13 mouse cellular contexts compared by ENCODE assay signal in the genomic region with DNA sequence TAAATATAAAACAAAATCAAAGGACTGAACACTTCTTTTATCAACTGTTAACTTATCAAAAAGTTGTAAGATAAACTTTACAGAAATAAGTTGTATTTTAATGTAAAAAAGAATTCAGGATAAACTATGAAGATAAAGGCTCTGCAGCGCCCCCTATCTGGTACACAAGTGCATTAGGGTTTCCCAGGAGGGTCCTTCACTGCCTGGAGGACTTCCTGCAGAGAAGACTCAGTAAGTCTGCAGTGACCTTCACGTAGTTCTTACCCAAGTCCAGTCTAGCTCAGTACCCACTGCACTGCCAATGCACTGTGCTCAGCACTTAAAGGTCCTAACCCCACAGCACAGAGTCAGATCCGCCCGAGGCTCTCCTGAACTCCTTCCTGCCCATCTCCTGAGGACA. TPM values are rescaled to one million over a fixed set of nuclear protein-coding genes. Genes with fewer than 3 reads are reported as not detected.
DNase-seq lines count a peak whose midpoint lies in the region; ATAC-seq and TF ChIP-seq lines count a peak whose summit lies in the region.
"Had no signal": no experiment of that assay in that cellular context is flagged by ENCODE, and none has a peak within 500 bp of the region (broad histone marks: within the 10 kb centered on the region; RNA-seq: fewer than 3 reads in every experiment).

No protein-coding gene starts in this region.

- 0 out of 2 replicates have a peak, but pooled peaks have one; percentile 15 for ATAC-seq in liver, embryonic 13.5 days (ENCODE audit: low read depth)
- ATAC-seq in liver, embryonic 12.5 days, result no peak
- ATAC-seq in erythroblast, adult 5-6 weeks (replicated peaks; ENCODE audit: low FRiP score, poor library complexity, severe bottlenecking), result no peak

- dilution Hi-C loops in CH12.LX (cut with MboI; ENCODE audit: extremely low pct_ligation_motif_present, extremely low pct_unique_long_range_greater_than_20kb, low sequenced_read_pairs), result no loop called here

- H3K36me3 ChIP-seq in liver, embryonic 13.5 days, result peaks cover 73% of the 10 kb centered on the region
- peaks cover 82% of the 10 kb centered on the region for H3K36me3 ChIP-seq in liver, embryonic 12.5 days
- H3K36me3 ChIP-seq in CH12.LX (replicated peaks in 1 of 2; ENCODE audit: control insufficient read depth in 1 of 2, insufficient read depth in 1 of 2, low read length in 1 of 2), result peaks cover 49 to 83% of the 10 kb centered on the region in 2 experiments

- no peak for DNase-seq in gastrocnemius, adult 2 months
- no peak for DNase-seq in gastrocnemius, adult 18-20 months (ENCODE audit: low spot score)
- DNase-seq in liver, embryonic 13.5 days, result no peak
- DNase-seq in CH12.LX (ENCODE audit: extremely low read depth), result peak; percentile 24
- no peak for DNase-seq in brain, embryonic 14.5 days (ENCODE audit: low read depth)
- DNase-seq in right cerebral cortex, postnatal 14 days, result no peak
- DNase-seq: midbrain, embryonic 14.5 days had no signal

- in situ Hi-C loops in CH12.LX (cut with MboI; ENCODE audit: low pct_ligation_motif_present, low pct_unique_long_range_greater_than_20kb, low sequenced_read_pairs), result no loop called here

- WGBS in liver, embryonic 13.5 days (ENCODE audit: insufficient replicate concordance), result 68% methylated on average over 4 of the region's 4 CpGs
- WGBS in liver, embryonic 12.5 days (ENCODE audit: insufficient replicate concordance), result 62% methylated on average over 4 of the region's 4 CpGs

- TF ChIP-seq POLR2A in CH12.LX (IDR thresholded peaks at IDR 0.05; ENCODE audit: low read depth, low read length), result no peak
- no peak for TF ChIP-seq POLR2A in brain, embryonic 14.5 days (IDR thresholded peaks at IDR 0.05; ENCODE audit: borderline replicate concordance, extremely low read depth, insufficient read depth, insufficient read length, poor library complexity, severe bottlenecking)

- no peaks in the 10 kb centered on the region for H3K79me2 ChIP-seq in CH12.LX (replicated peaks; ENCODE audit: control insufficient read depth, extremely low read depth, insufficient read depth, poor library complexity, severe bottlenecking)

- peak; percentile 12 for TF ChIP-seq RAD21 in CH12.LX (IDR thresholded peaks at IDR 0.05; ENCODE audit: low read depth, low read length)

- H3K9me3 ChIP-seq in liver, embryonic 13.5 days (replicated peaks), result no peaks in the 10 kb centered on the region
- H3K9me3 ChIP-seq in liver, embryonic 12.5 days (replicated peaks), result no peaks in the 10 kb centered on the region
- no peaks in the 10 kb centered on the region for H3K9me3 ChIP-seq in CH12.LX (replicated peaks; ENCODE audit: low read length)
- H3K9me3 ChIP-seq: embryonic facial prominence, embryonic 12.5 days; G1E; heart, embryonic 15.5 days; limb, embryonic 13.5 days had no signal

- TF ChIP-seq EP300 in CH12.LX (IDR thresholded peaks at IDR 0.05; ENCODE audit: low read length), result no peak

- no peak overlapping the region for H3K27ac ChIP-seq in gastrocnemius, adult 2 months
- no peak overlapping the region for H3K27ac ChIP-seq in liver, embryonic 13.5 days
- H3K27ac ChIP-seq in liver, embryonic 12.5 days, result no peak overlapping the region
- H3K27ac ChIP-seq in CH12.LX (ENCODE audit: insufficient read depth, low read depth), result no peak overlapping the region
- H3K27ac ChIP-seq: embryonic facial prominence, embryonic 12.5 days; heart, embryonic 15.5 days; limb, embryonic 13.5 days had no signal

- no peak overlapping the region for H3K4me3 ChIP-seq in gastrocnemius, adult 2 months
- no peak overlapping the region for H3K4me3 ChIP-seq in liver, embryonic 13.5 days (replicated peaks)
- no peak overlapping the region for H3K4me3 ChIP-seq in liver, embryonic 12.5 days
- H3K4me3 ChIP-seq in CH12.LX (replicated peaks in 1 of 3; ENCODE audit: low read depth in 2 of 3, low read length in 2 of 3, poor library complexity in 1 of 3), result no peak overlapping the region
- H3K4me3 ChIP-seq: embryonic facial prominence, embryonic 12.5 days; heart, embryonic 15.5 days; limb, embryonic 13.5 days had no signal

- peak; percentile 58 for TF ChIP-seq CTCF in gastrocnemius, adult 2 months (IDR thresholded peaks at IDR 0.05)
- peak; percentile 31 to 57; a peak in 3 of 4 replicates for TF ChIP-seq CTCF in CH12.LX (conservative IDR thresholded peaks at IDR 0.05 in 1 of 2, IDR thresholded peaks at IDR 0.05 in 1 of 2; ENCODE audit: low read depth in 2 of 2, low read length in 2 of 2)
- 0 out of 2 replicates have a peak, but pooled peaks have one; percentile 37 for TF ChIP-seq CTCF in brain, embryonic 14.5 days (IDR thresholded peaks at IDR 0.05; ENCODE audit: borderline replicate concordance, extremely low read depth, insufficient read depth, insufficient read length)

- intact Hi-C loops in gastrocnemius, adult 2 months (cut with DNase I), result no loop called here

- 0 out of 2 replicates have a peak, but pooled peaks cover 3% of the 10 kb centered on the region for H3K4me1 ChIP-seq in liver, embryonic 13.5 days (replicated peaks)
- no peaks in the 10 kb centered on the region for H3K4me1 ChIP-seq in liver, embryonic 12.5 days
- H3K4me1 ChIP-seq in CH12.LX (ENCODE audit: control insufficient read depth in 1 of 2, insufficient read depth in 2 of 2), result peaks cover 0 to 8% of the 10 kb centered on the region in 2 experiments; a peak in 1 of 4 replicates
- H3K4me1 ChIP-seq: heart, embryonic 15.5 days had no signal

- no peak overlapping the region for H3K4me2 ChIP-seq in liver, embryonic 13.5 days
- H3K4me2 ChIP-seq in liver, embryonic 12.5 days, result no peak overlapping the region
- H3K4me2 ChIP-seq in CH12.LX (ENCODE audit: insufficient read depth, low read depth, poor library complexity, severe bottlenecking), result no peak overlapping the region
- H3K4me2 ChIP-seq: embryonic facial prominence, embryonic 12.5 days; heart, embryonic 15.5 days; limb, embryonic 13.5 days had no signal

- no peaks in the 10 kb centered on the region for H3K27me3 ChIP-seq in liver, embryonic 13.5 days
- no peaks in the 10 kb centered on the region for H3K27me3 ChIP-seq in liver, embryonic 12.5 days (replicated peaks)
- no peaks in the 10 kb centered on the region for H3K27me3 ChIP-seq in CH12.LX (replicated peaks)
- H3K27me3 ChIP-seq: embryonic facial prominence, embryonic 12.5 days; heart, embryonic 15.5 days; limb, embryonic 13.5 days had no signal

- H3K9ac ChIP-seq in liver, embryonic 13.5 days, result no peak overlapping the region
- H3K9ac ChIP-seq in liver, embryonic 12.5 days, result no peak overlapping the region
- H3K9ac ChIP-seq in CH12.LX (ENCODE audit: insufficient read depth, low read depth), result no peak overlapping the region
- H3K9ac ChIP-seq: embryonic facial prominence, embryonic 12.5 days; heart, embryonic 15.5 days; limb, embryonic 13.5 days had no signal

TF ChIP-seq in CH12.LX, 34 proteins besides CTCF, POLR2A, EP300 and RAD21:
- TF ChIP-seq POLR2AphosphoS2 (IDR thresholded peaks at IDR 0.05; ENCODE audit: low read depth, low read length) (no peak), CHD1 (IDR thresholded peaks at IDR 0.05; ENCODE audit: low read depth, low read length) (no peak), RCOR1 (conservative IDR thresholded peaks at IDR 0.05; ENCODE audit: low read depth, low read length) (no peak), SIN3A (IDR thresholded peaks at IDR 0.05; ENCODE audit: low read length) (no peak), NELFE (IDR thresholded peaks at IDR 0.05; ENCODE audit: low read depth, low read length) (no peak), KAT2A (IDR thresholded peaks at IDR 0.05; ENCODE audit: insufficient replicate concordance, low read length) (no peak), TBP (conservative IDR thresholded peaks at IDR 0.05; ENCODE audit: low read depth, low read length) (no peak), ELF1 (IDR thresholded peaks at IDR 0.05; ENCODE audit: low read depth, low read length) (no peak)

RNA-seq across cellular contexts. Expression of a gene that starts 24.6 kb away (rescaled TPM):
- total RNA-seq in gastrocnemius, adult 2 months (2021), result not detected
- total RNA-seq in gastrocnemius, adult 18-20 months (2021), result not detected
- polyA plus RNA-seq in liver, embryonic 13.5 days (2015; fragmentation: Nextera tagmentation; extraction: Ambion mirVana), result 0.23 and 0.34 TPM in 2 replicates
- 0.14 and 0.26 TPM in 2 replicates for polyA plus RNA-seq in liver, embryonic 12.5 days (2016; fragmentation: Nextera tagmentation; extraction: Ambion mirVana)
- not detected in 2 replicates for total RNA-seq in CH12.LX (2012; rRNA removed)
- not detected in 2 replicates for total RNA-seq in CH12.LX (2014; rRNA removed)
- polyA plus RNA-seq in CH12.LX (2012; ENCODE audit: insufficient read length, low read depth), result not detected in 2 replicates
- polyA plus RNA-seq in brain, embryonic 14.5 days (2012; rRNA removed), result 2.1 and 3.7 TPM in 2 replicates
- not detected in 2 replicates for total RNA-seq in erythroblast, adult 5-6 weeks (2015; ENCODE audit: low replicate concordance)
- total RNA-seq in erythroblast, adult 5-6 weeks (2017; ENCODE audit: low replicate concordance), result not detected in 2 replicates
- polyA plus RNA-seq: G1E; heart, embryonic 15.5 days had no signal

RNA-seq across cellular contexts. Expression of a gene that starts 31.3 kb away (rescaled TPM):
- not detected for total RNA-seq in gastrocnemius, adult 2 months (2021)
- not detected for total RNA-seq in gastrocnemius, adult 18-20 months (2021)
- 0.40 and 0.44 TPM in 2 replicates for polyA plus RNA-seq in liver, embryonic 13.5 days (2015; fragmentation: Nextera tagmentation; extraction: Ambion mirVana)
- 0.14 and 0.28 TPM in 2 replicates for polyA plus RNA-seq in liver, embryonic 12.5 days (2016; fragmentation: Nextera tagmentation; extraction: Ambion mirVana)
- total RNA-seq in CH12.LX (2012; rRNA removed), result 0.04 TPM in 1 of 2 replicates, not detected in the other
- total RNA-seq in CH12.LX (2014; rRNA removed), result not detected in 2 replicates
- polyA plus RNA-seq in CH12.LX (2012; ENCODE audit: insufficient read length, low read depth), result not detected in 2 replicates
- 0.50 and 0.55 TPM in 2 replicates for polyA plus RNA-seq in brain, embryonic 14.5 days (2012; rRNA removed)
- total RNA-seq in erythroblast, adult 5-6 weeks (2015; ENCODE audit: low replicate concordance), result not detected in 2 replicates
- total RNA-seq in erythroblast, adult 5-6 weeks (2017; ENCODE audit: low replicate concordance), result not detected in 2 replicates
- polyA plus RNA-seq: G1E; heart, embryonic 15.5 days; limb, embryonic 13.5 days had no signal
